Mouse (Mus musculus) stomach, postnatal 0 days (tissue): Measurements from ENCODE around the gene Rnd1.

Experiments used
- CTCF ChIP-seq: IDR thresholded peaks from 2 replicates; pipeline ENCODE4 v1.5.1; 2016; ENCODE audit warnings: antibody characterized with exemption, low read depth, mild to moderate bottlenecking, moderate library complexity
- EP300 ChIP-seq: optimal IDR thresholded peaks from 2 replicates; pipeline ENCODE3; 2016; ENCODE audit warnings: antibody characterized with exemption

DNA sequence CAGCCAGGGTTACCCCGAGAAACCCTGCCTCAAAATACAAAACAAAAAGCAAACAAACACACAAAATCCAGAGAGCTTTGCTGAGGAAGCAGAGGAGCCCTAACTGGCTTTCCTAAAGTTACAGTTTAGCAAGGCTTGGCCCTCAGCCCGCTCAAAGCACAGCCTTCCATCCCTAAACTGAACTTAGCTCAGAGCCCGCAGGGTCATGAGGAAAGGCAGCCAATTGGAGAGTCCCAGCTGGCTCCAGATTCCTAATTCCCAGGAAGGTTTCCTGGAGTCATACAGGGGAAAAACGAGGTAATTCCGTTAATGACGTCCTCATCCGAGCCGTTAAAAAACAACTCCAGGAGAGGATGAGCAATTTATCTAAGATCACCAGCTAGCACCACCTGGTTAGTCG, 18.5 kb upstream of the Rnd1 start:
- no peak for TF ChIP-seq CTCF
- TF ChIP-seq EP300: no peak
